Mouse (Mus musculus) common myeloid progenitor, adult 5-6 weeks (primary cell): Measurements from ENCODE around the gene Mipol1. TPM values are rescaled to one million over a fixed set of nuclear protein-coding genes. Genes with fewer than 3 reads are reported as not detected.

Source experiments
- ATAC-seq: replicated peaks from 2 replicates; pipeline ENCODE4 v1.8.0; 2016; ENCODE audit warnings: low read depth, mild to moderate bottlenecking, moderate TSS enrichment, inconsistent platforms; ENCODE audit not compliant: poor library complexity, severe bottlenecking
- total RNA-seq: library from RNA; stranded (forward); fragments of 200-1000, 187-1606 nt; gene quantifications from 2 replicates; pipeline ENCODE4 v1.2.3, GENCODE M21; 2017

Gene Mipol1
- total RNA-seq, 1 experiment from 2014 or later, result 16.4 TPM

GRCm38 (mm10) chr12:57505329-57505728 lies 275.1 kb downstream of the Mipol1 start:
- ATAC-seq, result no peak

- ATAC-seq, result no peak
Measured at GRCm38 (mm10) chr12:57508938-57509337, 278.7 kb downstream of the Mipol1 start.

GRCm38 (mm10) chr12:57509726-57510125 lies 279.5 kb downstream of the Mipol1 start:
- ATAC-seq, result no peak

GRCm38 (mm10) chr12:57511127-57511526 lies 280.9 kb downstream of the Mipol1 start:
- no peak for ATAC-seq

GRCm38 (mm10) chr12:57511560-57511959 lies 281.3 kb downstream of the Mipol1 start:
- ATAC-seq, result no peak

GRCm38 (mm10) chr12:57514552-57514951 lies 284.3 kb downstream of the Mipol1 start:
- no peak for ATAC-seq

- no peak for ATAC-seq
Measured at GRCm38 (mm10) chr12:57515702-57516377, 285.6 kb downstream of the Mipol1 start.

- ATAC-seq, result no peak
Measured at GRCm38 (mm10) chr12:57528335-57528734, 298.1 kb downstream of the Mipol1 start.

GRCm38 (mm10) chr12:57530474-57530873 lies 300.2 kb downstream of the Mipol1 start:
- no peak for ATAC-seq

- ATAC-seq, result no peak
Measured at GRCm38 (mm10) chr12:57534517-57534878, 304.3 kb downstream of the Mipol1 start.

- no peak for ATAC-seq
Measured at GRCm38 (mm10) chr12:57534879-57535611, 304.8 kb downstream of the Mipol1 start.

- no peak for ATAC-seq
Measured at GRCm38 (mm10) chr12:57536056-57536908, 306.1 kb downstream of the Mipol1 start.

- no peak for ATAC-seq
Measured at GRCm38 (mm10) chr12:57536909-57537670, 306.9 kb downstream of the Mipol1 start.

GRCm38 (mm10) chr12:57537791-57538587 lies 307.8 kb downstream of the Mipol1 start:
- no peak for ATAC-seq

GRCm38 (mm10) chr12:57538588-57539550 lies 308.6 kb downstream of the Mipol1 start:
- ATAC-seq, result peak; percentile 34

GRCm38 (mm10) chr12:57539551-57539985 lies 309.3 kb downstream of the Mipol1 start:
- ATAC-seq, result no peak

GRCm38 (mm10) chr12:57541118-57541517 lies 310.9 kb downstream of the Mipol1 start:
- no peak for ATAC-seq
